Mouse (Mus musculus): Measurements from ENCODE around the gene Nfix. TPM values are rescaled to one million over a fixed set of nuclear protein-coding genes. Genes with fewer than 3 reads are reported as not detected.

Nfix gene
- total RNA-seq, 2 experiments from 2014 or later = 276 to 280 TPM

DNA sequence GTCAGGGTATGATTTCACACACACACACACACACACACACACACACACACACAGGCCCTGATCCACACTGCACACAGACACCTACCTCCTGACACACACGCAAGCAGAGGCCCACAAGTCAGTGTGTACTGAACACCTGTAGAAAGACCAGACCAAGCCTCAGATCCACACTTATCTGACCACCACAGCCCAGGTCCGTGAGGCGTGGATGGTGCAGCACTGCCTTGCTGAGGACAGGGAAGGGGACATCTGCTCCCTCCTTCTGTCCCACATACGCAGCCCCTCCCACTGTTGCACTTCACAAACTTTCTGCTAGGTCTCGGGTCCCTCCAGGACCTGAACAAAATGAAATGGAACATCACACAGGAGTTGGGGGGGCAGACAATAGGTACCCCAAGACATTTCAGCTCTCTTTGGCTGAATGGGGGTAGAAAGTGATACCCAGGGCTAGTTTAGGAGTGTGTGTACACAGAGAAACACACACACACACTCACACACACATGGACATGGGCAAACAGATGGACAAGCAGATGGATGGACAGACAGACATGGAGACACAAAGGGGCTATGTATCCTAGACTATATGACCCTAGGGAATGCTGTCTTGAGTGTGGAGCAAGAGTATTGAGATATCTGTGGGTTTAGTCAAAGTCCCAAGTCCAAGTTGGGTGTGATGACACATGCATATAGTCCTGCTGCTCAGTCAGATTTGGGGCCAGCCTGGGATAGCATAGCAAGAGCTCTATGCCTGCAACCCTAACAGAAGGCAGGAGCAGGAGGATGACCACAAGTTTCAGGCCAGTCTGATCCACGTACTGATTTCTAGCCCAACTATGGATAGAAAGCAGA is 47.2 kb downstream of the Nfix start:
- intact Hi-C loops (cut with DNase I) = no loop called here
- no peak for DNase-seq

DNA sequence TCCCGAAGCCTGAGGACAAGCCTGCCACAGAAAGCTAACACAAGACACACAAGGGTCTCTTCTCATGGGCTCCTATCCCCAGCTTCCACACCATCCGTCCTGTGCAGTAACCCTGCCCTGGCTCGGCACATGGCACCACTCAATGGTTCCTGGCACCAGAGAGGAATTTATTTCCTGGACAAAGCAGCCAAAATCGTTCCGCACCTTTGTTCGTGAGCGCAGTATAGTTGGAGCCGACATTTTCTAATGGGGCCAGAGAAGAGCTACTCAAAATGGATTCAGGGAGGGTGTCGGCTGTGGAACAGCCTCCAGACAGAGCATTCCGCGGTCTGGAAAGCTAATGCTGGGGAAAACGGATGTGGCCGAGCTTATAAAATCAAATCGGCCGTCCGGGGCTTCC is 50.6 kb downstream of the Nfix start:
- intact Hi-C loops (cut with DNase I) = no loop called here
- DNase-seq = no peak

DNA sequence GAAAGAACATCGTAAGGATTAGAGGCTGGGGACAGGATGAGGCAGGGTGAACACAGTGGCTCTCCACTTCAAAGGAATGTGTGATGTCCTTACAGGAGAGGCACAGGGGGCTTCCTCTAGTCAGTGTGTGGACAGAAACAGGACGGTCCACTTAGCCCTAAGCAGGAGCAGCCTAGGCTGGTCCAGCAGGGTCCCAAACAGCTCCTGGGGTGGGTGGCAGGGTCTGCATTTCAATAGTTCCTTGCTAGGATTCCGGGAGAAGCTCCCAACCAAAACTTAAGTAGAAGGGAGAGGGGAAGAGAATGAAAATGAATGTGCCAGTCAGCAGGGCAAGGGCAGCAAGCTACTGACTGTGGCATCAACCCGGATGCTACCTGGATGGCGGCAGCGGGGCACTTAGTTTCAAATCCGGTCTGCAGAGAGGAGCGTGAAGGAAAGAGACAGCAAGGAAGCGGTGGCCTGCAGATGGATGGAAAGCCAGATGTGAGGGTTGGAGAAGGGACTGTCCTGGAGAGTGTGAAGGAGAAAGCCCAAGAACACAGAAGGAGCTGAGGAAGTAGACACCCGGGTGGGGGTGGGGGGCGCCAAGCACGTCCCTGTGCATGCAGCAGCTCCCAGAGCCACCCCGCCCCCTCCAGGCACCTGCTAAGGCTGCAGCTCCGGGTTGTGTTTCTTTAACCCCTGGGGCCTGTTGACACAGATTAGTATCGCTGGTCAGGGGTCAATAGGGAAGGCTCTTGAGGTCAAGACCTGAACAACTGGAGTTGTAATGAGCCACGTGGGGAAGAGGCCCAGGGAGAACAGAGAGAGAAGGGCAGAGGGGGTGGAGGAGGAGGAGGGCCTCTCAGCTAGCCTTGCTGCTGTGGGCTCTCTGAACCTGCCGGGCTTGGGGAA is 54.9 kb downstream of the Nfix start:
- no peak for DNase-seq
- intact Hi-C loops (cut with DNase I) = no loop called here

DNA sequence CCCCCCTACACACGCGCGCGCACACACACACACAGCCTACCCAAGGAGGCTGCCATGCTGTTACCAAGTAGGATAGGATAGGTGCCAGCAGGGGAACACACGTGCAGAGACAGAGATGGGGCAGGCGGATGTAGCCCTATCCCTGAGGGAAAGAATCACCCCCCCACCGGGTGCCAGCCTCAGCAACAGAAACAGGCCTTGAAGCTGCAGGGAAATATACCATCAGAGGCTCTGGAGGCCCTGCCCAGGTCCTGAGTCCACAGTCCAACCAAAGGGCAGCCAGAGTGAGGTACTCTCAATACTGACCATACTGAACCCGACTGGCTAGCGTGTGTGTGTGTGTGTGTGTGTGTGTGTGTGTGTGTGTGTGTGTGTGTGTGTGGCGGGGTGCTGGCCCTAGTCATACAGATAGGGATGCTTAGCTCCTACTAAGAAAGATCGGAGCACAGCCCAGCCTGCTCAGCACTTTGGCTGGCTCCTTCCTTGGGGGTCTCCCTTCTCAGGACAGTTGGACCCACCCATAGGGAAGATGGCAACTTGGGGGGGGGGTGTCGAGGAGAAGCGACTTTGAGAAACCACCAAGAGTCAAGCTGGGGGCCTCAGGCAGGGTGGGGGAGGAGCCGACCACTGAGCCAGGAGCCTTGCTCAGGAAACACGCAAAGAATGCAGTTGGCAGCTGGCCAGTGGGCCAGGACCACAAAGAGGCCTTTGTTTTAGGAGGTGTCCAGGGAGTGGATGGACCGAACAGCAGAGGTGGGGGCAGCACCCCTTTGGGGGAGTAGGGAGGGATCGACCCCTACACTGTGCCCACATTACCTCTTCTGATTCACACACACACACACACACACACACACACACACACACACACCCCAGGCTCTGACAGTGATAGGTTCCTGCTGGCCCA is 56.4 kb downstream of the Nfix start:
- intact Hi-C loops (cut with DNase I) = no loop called here
- DNase-seq = peak; percentile 86 to 89

DNA sequence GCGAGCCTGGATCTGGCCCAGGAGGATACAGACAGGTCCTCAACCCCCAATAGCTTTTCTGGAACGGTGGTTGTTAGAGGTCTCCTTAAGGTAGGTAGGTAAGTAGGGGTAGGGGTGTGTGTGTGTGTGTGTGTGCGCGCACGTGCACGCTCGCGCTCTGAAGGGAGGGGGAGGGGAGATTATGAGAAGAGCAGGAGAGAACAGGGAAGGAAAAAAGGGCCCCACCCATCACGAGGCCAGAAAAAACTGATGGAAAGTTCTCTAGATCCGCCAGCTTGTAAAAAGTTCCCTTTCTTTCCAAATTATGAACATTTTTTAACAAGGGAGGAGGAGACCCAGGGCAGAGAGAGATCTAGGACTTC is 57.1 kb downstream of the Nfix start:
- intact Hi-C loops (cut with DNase I) = no loop called here
- DNase-seq = no peak

DNA sequence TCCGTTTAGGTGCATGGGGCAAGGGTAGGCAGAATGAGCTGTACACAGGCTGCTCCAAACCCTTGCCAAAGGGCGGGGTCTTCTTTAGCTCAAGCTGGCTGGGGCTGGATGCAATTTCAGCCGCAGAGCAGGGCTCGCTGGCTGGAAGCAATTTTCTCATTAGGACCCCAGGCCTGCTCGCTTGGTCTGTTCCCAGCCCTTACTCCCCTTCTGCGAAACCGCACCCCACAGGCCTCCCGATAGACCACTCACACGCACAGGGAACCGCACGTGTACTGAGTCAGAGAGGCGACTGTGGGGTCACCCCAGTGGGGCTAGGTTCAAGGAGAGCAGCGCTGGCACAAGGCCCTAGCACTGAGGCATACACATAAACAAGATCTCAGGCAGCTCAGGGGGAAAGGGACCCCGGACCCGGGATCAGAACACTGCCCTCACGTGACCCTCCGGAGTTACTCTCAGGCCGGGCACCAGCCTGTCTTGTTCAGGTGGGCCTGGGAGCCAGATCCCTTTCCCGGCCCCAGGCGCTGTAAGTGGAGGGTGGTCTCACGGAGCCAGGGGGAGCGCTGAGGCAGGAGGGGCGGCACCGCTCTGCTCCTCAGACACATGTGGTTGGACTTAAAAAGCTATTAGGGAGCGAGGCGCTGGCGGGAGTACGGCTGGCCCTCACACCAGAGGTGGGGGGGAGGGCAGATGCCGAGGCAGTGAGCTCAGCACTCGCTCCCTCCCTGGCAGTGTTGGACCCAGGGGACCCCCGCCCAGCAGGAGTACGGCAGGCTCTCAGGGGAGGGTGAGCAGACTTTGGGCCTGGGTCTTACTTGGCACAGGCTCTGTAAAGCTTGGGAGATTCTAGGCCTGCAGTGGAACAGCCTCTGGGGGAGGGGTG is 57.7 kb downstream of the Nfix start:
- peak; percentile 72 to 77 for DNase-seq
- intact Hi-C loops (cut with DNase I) = no loop called here

DNA sequence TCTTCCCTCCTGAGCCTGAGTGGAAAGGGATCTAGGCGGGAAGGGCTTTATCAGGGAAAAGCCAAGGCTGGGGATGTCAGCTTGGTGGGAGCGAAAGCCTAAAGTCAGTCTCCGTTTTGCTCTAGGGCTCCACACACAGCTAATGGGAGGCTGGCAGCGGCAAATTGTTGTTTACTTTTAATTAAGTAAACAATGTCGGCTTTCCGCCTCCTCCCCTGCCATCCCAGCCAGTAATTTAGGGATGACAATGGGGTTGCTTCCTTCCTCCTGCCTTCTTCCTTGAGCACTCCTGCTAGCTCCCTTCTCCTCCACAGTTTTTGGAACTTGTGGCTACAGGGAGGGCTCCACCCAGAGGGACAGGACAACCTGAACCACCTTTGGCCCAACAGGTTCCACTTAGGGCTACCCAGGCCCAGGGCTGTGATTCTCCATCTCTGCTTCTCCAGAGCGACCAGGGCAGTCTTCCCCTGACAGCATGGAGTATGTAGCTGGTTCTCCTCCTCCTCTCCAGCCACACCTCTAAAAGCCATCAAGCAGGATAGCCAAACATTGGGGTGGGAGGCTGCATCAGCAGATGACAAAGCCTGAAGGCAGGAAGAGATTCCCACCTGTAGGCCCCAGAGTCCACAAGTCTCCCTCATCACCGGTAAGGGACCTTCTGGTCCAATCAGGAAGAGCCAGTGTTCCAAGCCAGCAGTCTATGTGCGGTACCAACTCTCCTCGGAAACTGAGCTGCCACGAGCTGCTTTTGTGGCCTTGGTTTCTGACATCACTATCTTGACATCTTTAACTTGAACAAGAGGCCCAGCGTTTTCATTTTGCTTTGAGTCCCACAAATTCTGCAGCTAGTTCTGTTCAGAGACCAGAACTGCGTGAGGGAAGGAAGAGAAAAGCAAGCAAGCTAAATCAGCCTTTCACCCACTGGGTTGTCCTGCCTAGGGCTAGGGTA is 59.0 kb downstream of the Nfix start:
- no peak for DNase-seq
- intact Hi-C loops (cut with DNase I) = no loop called here

DNA sequence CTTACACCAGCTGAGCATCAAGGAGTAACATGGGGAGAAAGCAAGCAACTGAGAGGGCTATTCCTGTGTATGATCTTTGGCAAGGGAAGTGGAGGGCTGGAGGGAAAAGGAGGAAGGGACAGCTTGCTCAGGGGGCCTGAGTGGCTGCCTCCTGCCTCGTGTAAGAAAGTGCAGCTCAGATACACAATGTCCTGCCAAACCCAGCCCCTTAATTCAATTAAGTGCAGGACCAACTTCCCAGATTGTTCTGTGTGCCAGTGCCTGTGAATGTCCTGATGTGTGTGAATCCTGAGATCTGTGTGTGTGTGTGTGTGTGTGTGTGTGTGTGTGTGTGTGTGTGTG is 60.8 kb downstream of the Nfix start:
- DNase-seq = no peak
- intact Hi-C loops (cut with DNase I) = no loop called here

DNA sequence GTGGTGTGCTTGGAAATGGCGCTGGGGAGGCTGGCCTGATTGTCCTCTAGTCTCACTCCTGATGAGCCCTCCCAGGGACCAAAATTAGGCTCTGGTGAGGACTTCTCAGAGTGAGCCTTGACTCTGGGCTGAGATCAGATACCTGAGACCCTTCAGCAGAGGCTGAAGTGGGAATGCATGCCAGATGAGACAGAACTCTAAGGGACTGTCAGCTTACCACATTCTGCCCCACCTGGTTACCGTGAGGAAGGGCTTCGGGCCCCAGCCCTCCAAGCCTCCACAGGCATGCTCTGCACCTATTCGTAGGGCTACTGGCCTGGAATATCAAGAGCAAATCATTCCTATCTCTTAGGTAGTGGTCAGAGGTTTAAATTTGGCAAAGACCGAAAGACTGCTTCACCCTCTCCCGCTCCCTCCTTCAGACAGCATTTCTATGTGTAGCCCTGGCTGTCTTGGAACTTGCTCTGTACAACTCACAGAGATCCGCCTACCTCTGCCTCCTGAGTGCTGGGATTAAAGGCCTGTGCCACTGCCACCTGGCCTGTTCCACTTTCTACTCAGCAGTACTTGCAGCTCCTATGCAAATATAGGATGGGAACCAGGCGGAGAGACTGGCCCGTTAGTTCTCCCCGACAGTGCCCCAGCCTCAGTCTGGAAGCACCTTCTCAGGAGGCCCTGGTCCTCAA is 61.3 kb downstream of the Nfix start:
- DNase-seq = no peak
- intact Hi-C loops (cut with DNase I) = no loop called here

DNA sequence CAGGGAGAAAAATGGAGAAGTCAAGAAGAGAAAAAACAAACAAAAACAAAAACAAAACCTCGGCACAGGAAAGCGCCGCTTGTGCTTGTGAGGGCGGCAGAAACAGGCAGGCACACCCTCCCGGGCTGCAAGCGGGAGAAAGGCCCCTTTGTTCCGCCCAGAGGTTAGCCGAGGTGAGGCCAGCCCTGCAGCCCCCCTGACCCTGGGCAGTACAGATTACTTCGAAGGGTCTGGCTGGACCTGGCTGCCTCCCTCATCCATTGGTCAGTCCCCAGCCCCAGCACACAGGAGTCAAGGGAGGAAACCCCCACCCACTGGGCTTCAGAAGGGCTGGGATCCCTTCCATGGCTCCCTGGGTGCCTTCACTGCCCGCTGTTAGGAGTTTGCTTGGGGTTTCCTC is 61.9 kb downstream of the Nfix start:
- intact Hi-C loops (cut with DNase I) = no loop called here
- DNase-seq = no peak

DNA sequence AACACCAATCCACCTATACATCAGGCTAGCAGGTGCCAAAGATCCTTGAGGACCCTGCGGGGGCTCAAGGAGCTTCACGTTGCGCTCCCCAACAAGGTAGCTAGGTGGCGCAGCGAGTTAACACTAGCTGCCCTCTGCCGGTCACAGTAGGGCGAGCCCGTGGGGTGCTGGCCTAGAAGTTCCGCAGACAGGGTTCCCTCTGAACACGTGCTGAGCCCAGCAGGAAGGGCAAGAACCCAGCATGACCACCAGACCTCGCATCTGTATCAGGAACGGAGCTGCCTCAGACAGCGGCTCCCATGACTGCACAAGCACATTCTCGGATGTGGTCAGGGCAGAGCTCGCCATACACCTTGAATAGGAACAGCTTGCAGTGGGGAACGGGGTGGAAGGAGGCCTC is 62.5 kb downstream of the Nfix start:
- DNase-seq = peak; percentile 81 to 88
- intact Hi-C loops (cut with DNase I) = loop anchor here (1.0 to 2.0 kb wide), 2 partner anchors 29 to 73 kb away; no protein-coding TSS in a partner anchor

DNA sequence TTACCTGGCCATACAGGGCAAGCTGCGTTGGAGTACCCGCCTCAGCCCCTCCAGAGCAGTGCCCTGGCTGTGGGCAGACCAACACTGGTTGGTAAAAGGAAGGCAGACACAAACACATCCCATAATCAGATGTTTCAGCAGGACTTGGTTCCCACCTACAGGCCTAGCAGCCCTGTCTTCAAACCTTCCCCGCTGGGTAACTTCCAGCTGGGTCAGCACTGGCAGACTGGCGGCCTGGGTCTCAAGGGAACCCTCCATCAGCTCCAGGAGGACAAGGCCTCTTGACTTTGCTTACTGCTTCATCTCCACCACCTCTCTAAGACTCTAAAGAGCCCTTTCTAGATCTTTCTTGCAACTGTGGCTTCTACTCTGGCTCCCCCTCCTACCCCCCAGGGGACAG is 63.6 kb downstream of the Nfix start:
- intact Hi-C loops (cut with DNase I) = loop anchor here (2.0 kb wide), 1 partner anchor 28 kb away; no protein-coding TSS in a partner anchor
- no peak for DNase-seq

DNA sequence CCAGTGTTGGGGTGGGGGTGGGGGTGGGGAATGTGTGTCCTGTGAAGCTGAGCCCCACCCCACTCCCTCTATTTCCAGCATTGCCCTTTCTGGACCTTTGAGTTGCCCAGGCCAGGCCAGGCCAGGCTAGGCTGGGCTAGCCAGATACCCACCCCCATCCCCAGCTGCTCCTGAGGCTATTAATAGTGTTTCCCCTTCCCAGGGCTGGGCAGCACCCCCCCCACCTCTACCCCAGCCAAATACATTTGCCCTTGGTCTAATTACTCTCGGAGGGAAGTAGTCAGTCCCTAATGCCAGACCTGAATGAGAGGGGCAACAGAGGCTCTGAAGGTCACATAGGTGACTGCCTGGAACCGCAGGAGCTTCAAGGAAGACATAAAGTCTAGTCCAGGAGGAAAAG is 64.5 kb downstream of the Nfix start:
- DNase-seq = no peak
- intact Hi-C loops (cut with DNase I) = no loop called here

DNA sequence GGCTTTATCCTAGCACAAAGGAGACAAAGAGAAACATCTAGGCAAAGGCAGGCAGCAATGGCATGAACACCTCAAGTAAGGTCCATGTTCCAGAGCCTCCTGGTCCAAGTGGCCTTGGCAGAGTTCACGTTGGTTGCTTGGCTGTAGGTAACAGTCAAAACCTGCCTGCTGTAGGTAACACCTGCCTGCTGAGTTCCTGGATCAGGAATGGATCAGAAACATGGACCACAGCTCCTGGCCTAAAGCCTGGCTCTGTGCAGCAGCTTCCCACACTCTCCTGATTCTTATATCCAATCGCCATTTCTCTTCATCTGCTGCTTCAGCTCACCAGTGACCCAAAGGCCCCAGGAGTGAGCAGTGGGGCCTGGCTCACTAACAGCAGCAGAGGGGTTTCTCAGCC is 65.5 kb downstream of the Nfix start:
- intact Hi-C loops (cut with DNase I) = no loop called here
- no peak for DNase-seq

DNA sequence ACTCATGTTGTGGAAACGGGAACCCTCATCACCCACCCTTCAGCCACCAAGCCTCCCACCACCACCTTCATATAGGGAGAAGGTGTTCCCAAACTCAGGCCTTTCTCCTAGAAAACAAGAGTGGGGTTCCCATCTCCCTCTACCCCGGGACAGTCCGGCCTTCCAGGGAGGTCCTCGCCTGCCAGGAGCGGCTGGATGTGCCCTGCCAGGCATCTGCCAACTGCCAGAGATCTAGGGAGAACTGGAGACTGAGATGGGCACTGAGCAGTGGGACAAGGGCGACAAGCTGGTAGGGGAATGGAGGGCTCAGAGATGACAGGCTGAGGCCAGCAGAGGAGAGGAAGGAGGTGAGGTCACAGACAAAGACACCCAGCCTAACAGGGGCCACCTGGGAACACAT is 66.2 kb downstream of the Nfix start:
- intact Hi-C loops (cut with DNase I) = no loop called here
- no peak for DNase-seq

DNA sequence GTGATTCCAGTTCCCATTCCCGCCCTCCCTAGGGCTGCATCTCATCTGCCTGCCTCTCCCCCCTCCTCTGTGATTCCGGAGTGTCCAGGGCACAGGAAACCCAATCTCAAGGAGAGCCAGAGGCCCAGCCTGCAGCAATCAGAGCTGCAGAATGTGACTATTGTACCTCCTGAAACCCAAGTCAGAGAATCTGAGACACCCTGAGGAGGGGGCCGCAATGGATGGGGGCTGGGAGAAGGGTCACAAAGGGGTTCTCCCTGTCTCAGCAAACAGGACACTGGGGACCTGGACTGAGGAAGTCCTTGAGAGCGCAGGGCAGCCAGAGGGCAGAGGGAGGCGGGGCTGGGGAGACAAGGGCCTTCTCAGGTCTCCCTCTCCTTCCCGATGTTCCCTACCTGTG is 67.1 kb downstream of the Nfix start:
- intact Hi-C loops (cut with DNase I) = no loop called here
- DNase-seq = no peak

DNA sequence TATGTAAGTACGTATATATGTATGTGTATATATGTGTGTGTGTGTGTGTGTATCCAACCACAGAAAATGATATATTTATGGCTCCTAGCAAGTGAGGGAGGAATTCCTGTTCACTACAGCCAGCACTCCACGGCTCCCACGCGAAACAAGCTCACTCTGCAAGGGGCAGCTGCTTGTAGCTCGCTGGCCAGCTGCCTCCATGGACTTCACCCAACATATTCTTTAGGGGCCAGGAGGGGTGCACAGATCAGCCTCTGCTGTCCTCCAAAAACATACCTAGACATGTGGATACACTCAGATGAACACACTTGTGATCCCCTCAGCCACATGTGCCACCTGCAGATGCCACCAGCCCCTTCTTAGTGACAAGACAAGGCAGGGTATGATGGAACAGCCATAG is 67.6 kb downstream of the Nfix start:
- no peak for DNase-seq
- intact Hi-C loops (cut with DNase I) = no loop called here

Data from heart, postnatal 14 days (tissue).